Mouse (Mus musculus): ENCODE data around the gene Ntm.

DNA sequence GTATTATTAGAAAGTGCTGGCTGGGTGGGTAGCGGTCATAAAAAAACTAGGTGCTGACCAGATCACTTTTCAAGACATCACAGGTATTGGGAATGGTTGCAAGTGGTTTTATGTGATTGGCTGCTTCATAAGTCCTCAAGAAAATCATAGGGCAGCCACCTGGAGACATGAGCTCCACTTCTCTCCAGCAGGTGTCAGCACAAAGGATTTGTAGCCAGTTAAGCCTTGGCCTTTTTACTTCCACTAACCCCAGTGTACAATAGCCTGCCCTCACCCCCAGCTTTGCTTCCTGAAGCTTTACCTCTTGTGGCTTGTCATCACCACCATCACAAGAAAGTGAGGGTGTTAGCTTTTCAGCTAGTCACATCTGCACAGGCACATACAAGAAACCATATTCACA, 211.5 kb downstream of the Ntm start:
- no peak for TF ChIP-seq RCOR1 (IDR thresholded peaks at IDR 0.05; ENCODE audit: low read depth, low read length)
- TF ChIP-seq POLR2A (IDR thresholded peaks at IDR 0.05; ENCODE audit: control insufficient read depth in 1 of 2, insufficient read depth in 1 of 2, low read depth in 1 of 2, low read length in 2 of 2, poor library complexity in 1 of 2), result no peak
- TF ChIP-seq GABPA (IDR thresholded peaks at IDR 0.05; ENCODE audit: low read depth, low read length), result no peak
- TF ChIP-seq ETS1 (IDR thresholded peaks at IDR 0.05; ENCODE audit: low read depth, low read length), result no peak
- TF ChIP-seq MXI1 (IDR thresholded peaks at IDR 0.05; ENCODE audit: low read depth, low read length), result no peak
- TF ChIP-seq CTCF (IDR thresholded peaks at IDR 0.05 in 2 of 3, conservative IDR thresholded peaks at IDR 0.05 in 1 of 3; ENCODE audit: control insufficient read depth in 1 of 3, insufficient read depth in 1 of 3, low read depth in 2 of 3, low read length in 3 of 3, poor library complexity in 1 of 3, severe bottlenecking in 1 of 3), result no peak
- TF ChIP-seq MAZ (IDR thresholded peaks at IDR 0.05; ENCODE audit: low read depth, low read length), result no peak

Data from MEL (cell line).